Mouse (Mus musculus) MEL (cell line): Measurements from ENCODE around the gene Suox. TPM values are rescaled to one million over a fixed set of nuclear protein-coding genes. Genes with fewer than 3 reads are reported as not detected.

Experiments
- DNase-seq: peaks from one replicate; pipeline ENCODE4 v3.0.0; 2011; ENCODE audit warnings: low read depth, low spot score
- H3K27ac ChIP-seq: 2 replicates; pipeline ENCODE4 v1.5.1; 2012; ENCODE audit warnings: low read depth, mild to moderate bottlenecking, control low read depth, low read length, moderate library complexity; ENCODE audit not compliant: control insufficient read depth
- H3K27me3 ChIP-seq, 2 experiments: fragments of 150-350 bp in 1 of 2; sonication (generic) in 1 of 2; 2 replicates each; pipeline ENCODE4 v1.6.1; 2012; ENCODE audit warnings: low read length in 2 of 2, mild to moderate bottlenecking in 2 of 2, improper control_type of control experiment in 1 of 2, moderate library complexity in 1 of 2; ENCODE audit not compliant: insufficient read depth in 2 of 2, control insufficient read depth in 1 of 2
- H3K36me3 ChIP-seq, 2 experiments: 2 replicates each; pipeline ENCODE4 v1.6.1; 2012 to 2014; ENCODE audit warnings: low read length in 2 of 2, improper control_type of control experiment in 1 of 2, inconsistent platforms in 1 of 2, mild to moderate bottlenecking in 1 of 2; ENCODE audit not compliant: insufficient read depth in 2 of 2, control insufficient read depth in 1 of 2
- H3K4me1 ChIP-seq, 2 experiments: fragments of 150-350 bp in 1 of 2; sonication (generic) in 1 of 2; 2 replicates each; pipeline ENCODE4 v1.6.1; 2012; ENCODE audit warnings: low read length in 2 of 2, improper control_type of control experiment in 1 of 2, mild to moderate bottlenecking in 1 of 2; ENCODE audit not compliant: insufficient read depth in 2 of 2, control insufficient read depth in 1 of 2
- H3K4me3 ChIP-seq, 2 experiments: fragments of 150-350 bp in 1 of 2; sonication (generic) in 1 of 2; 2 replicates each; pipeline ENCODE4 v1.5.1; 2012; ENCODE audit warnings: low read depth in 2 of 2, low read length in 2 of 2, mild to moderate bottlenecking in 2 of 2, moderate library complexity in 2 of 2, control low read depth in 1 of 2, improper control_type of control experiment in 1 of 2; ENCODE audit not compliant: control insufficient read depth in 1 of 2, insufficient read depth in 1 of 2
- H3K79me2 ChIP-seq: 2 replicates; pipeline ENCODE4 v1.6.1; 2012; ENCODE audit warnings: mild to moderate bottlenecking, low read length, moderate library complexity; ENCODE audit not compliant: control insufficient read depth, poor library complexity, insufficient read depth
- H3K9ac ChIP-seq: 2 replicates; pipeline ENCODE4 v1.6.1; 2012; ENCODE audit warnings: low read depth, mild to moderate bottlenecking, control low read depth, low read length, moderate library complexity; ENCODE audit not compliant: control insufficient read depth, poor library complexity, severe bottlenecking
- H3K9me3 ChIP-seq: fragments of 150-350 bp; sonication (generic); replicated peaks from 2 replicates; pipeline ENCODE4 v1.6.1; 2012; ENCODE audit warnings: mild to moderate bottlenecking, low read length, improper control_type of control experiment, moderate library complexity; ENCODE audit not compliant: insufficient read depth
- CHD2 ChIP-seq: IDR thresholded peaks from 2 replicates; pipeline ENCODE4 v1.6.1; 2011; ENCODE audit warnings: low read length, improper control_type of control experiment
- CTCF ChIP-seq, 3 experiments: IDR thresholded peaks in 2 of 3; conservative IDR thresholded peaks in 1 of 3; 2 replicates each; pipeline ENCODE4 v1.5.1; 2011 to 2012; ENCODE audit warnings: low read length in 3 of 3, low read depth in 2 of 3, mild to moderate bottlenecking in 2 of 3, improper control_type of control experiment in 1 of 3, inconsistent platforms in 1 of 3, mixed read lengths in 1 of 3, moderate library complexity in 1 of 3; ENCODE audit not compliant: control insufficient read depth in 1 of 3, insufficient read depth in 1 of 3, poor library complexity in 1 of 3, severe bottlenecking in 1 of 3
- ELF1 ChIP-seq: IDR thresholded peaks from 2 replicates; pipeline ENCODE4 v1.6.1; 2014; ENCODE audit warnings: low read depth, mild to moderate bottlenecking, inconsistent platforms, low read length, improper control_type of control experiment, moderate library complexity
- EP300 ChIP-seq, 2 experiments: IDR thresholded peaks; 2 replicates each; pipeline ENCODE4 v1.6.1; 2011; ENCODE audit warnings: improper control_type of control experiment in 2 of 2, low read length in 2 of 2, low read depth in 1 of 2, mild to moderate bottlenecking in 1 of 2
- ETS1 ChIP-seq: IDR thresholded peaks from 2 replicates; pipeline ENCODE4 v1.6.1; 2012; ENCODE audit warnings: low read depth, mild to moderate bottlenecking, inconsistent platforms, low read length, improper control_type of control experiment, moderate library complexity
- GATA1 ChIP-seq: IDR thresholded peaks from 2 replicates; pipeline ENCODE4 v1.6.1; 2011; ENCODE audit warnings: low read depth, low read length, improper control_type of control experiment
- HCFC1 ChIP-seq: IDR thresholded peaks from 2 replicates; pipeline ENCODE4 v1.6.1; 2012; ENCODE audit warnings: low read depth, mild to moderate bottlenecking, inconsistent platforms, low read length, improper control_type of control experiment, moderate library complexity
- KAT2A ChIP-seq: conservative IDR thresholded peaks from 2 replicates; pipeline ENCODE4 v1.6.1; 2012; ENCODE audit warnings: low read depth, low read length, improper control_type of control experiment, inconsistent platforms
- MAX ChIP-seq: IDR thresholded peaks from 2 replicates; pipeline ENCODE4 v1.6.1; 2011; ENCODE audit warnings: low read length, improper control_type of control experiment
- MAZ ChIP-seq: IDR thresholded peaks from 2 replicates; pipeline ENCODE4 v1.6.1; 2012; ENCODE audit warnings: low read depth, mild to moderate bottlenecking, inconsistent platforms, low read length, improper control_type of control experiment
- MEF2A ChIP-seq: IDR thresholded peaks from 2 replicates; pipeline ENCODE4 v1.6.1; 2014; ENCODE audit warnings: low read depth, mild to moderate bottlenecking, inconsistent platforms, low read length, improper control_type of control experiment; ENCODE audit not compliant: poor library complexity, insufficient replicate concordance, severe bottlenecking; ENCODE audit errors: extremely low read depth
- MXI1 ChIP-seq: IDR thresholded peaks from 2 replicates; pipeline ENCODE4 v1.6.1; 2011; ENCODE audit warnings: mild to moderate bottlenecking, low read depth, low read length, improper control_type of control experiment
- MYB ChIP-seq: IDR thresholded peaks from 2 replicates; pipeline ENCODE4 v1.6.1; 2011; ENCODE audit warnings: mild to moderate bottlenecking, low read depth, low read length, improper control_type of control experiment
- MYC ChIP-seq: IDR thresholded peaks from 2 replicates; pipeline ENCODE4 v1.6.1; 2011; ENCODE audit warnings: low read depth, mild to moderate bottlenecking, low read length, improper control_type of control experiment, moderate library complexity
- NELFE ChIP-seq: IDR thresholded peaks from 2 replicates; pipeline ENCODE4 v1.6.1; 2011; ENCODE audit warnings: low read depth, low read length, improper control_type of control experiment
- NRF1 ChIP-seq: IDR thresholded peaks from 2 replicates; pipeline ENCODE4 v1.6.1; 2014; ENCODE audit warnings: low read depth, mild to moderate bottlenecking, inconsistent platforms, low read length, improper control_type of control experiment, moderate library complexity; ENCODE audit not compliant: poor library complexity, insufficient read depth, severe bottlenecking
- POLR2A ChIP-seq, 2 experiments: IDR thresholded peaks; 2 replicates each; pipeline ENCODE4 v1.6.1; 2011 to 2012; ENCODE audit warnings: low read length in 2 of 2, mild to moderate bottlenecking in 2 of 2, control low read depth in 1 of 2, improper control_type of control experiment in 1 of 2, low read depth in 1 of 2, moderate library complexity in 1 of 2; ENCODE audit not compliant: control insufficient read depth in 1 of 2, insufficient read depth in 1 of 2, poor library complexity in 1 of 2
- POLR2AphosphoS5 ChIP-seq: IDR thresholded peaks from 2 replicates; pipeline ENCODE4 v1.6.1; 2012; ENCODE audit warnings: low read depth, borderline replicate concordance, mild to moderate bottlenecking, inconsistent platforms, low read length, moderate library complexity, mixed read lengths
- RAD21 ChIP-seq: IDR thresholded peaks from 2 replicates; pipeline ENCODE4 v1.6.1; 2011; ENCODE audit warnings: mild to moderate bottlenecking, low read depth, low read length, improper control_type of control experiment
- RCOR1 ChIP-seq: IDR thresholded peaks from 2 replicates; pipeline ENCODE4 v1.6.1; 2012; ENCODE audit warnings: low read depth, mild to moderate bottlenecking, inconsistent platforms, low read length, improper control_type of control experiment
- SIN3A ChIP-seq: IDR thresholded peaks from 2 replicates; pipeline ENCODE4 v1.6.1; 2012; ENCODE audit warnings: low read length, improper control_type of control experiment, inconsistent platforms
- SMC3 ChIP-seq: IDR thresholded peaks from 2 replicates; pipeline ENCODE4 v1.6.1; 2011; ENCODE audit warnings: low read depth, low read length, improper control_type of control experiment
- TAL1 ChIP-seq: IDR thresholded peaks from 2 replicates; pipeline ENCODE4 v1.6.1; 2012; ENCODE audit warnings: mild to moderate bottlenecking, inconsistent platforms, low read length, moderate library complexity, mixed read lengths
- TBP ChIP-seq: IDR thresholded peaks from 2 replicates; pipeline ENCODE4 v1.8.0; 2011; ENCODE audit warnings: low read depth, low read length, improper control_type of control experiment
- USF1 ChIP-seq: IDR thresholded peaks from 2 replicates; pipeline ENCODE4 v1.6.1; 2014; ENCODE audit warnings: low read depth, mild to moderate bottlenecking, inconsistent platforms, low read length, improper control_type of control experiment, moderate library complexity
- ZC3H11A ChIP-seq: IDR thresholded peaks from 2 replicates; pipeline ENCODE4 v1.6.1; 2012; ENCODE audit warnings: low read depth, mild to moderate bottlenecking, inconsistent platforms, low read length, improper control_type of control experiment
- ZKSCAN1 ChIP-seq: IDR thresholded peaks from 2 replicates; pipeline ENCODE4 v1.6.1; 2012; ENCODE audit warnings: low read depth, mild to moderate bottlenecking, inconsistent platforms, low read length, improper control_type of control experiment, moderate library complexity
- ZMIZ1 ChIP-seq: IDR thresholded peaks from 2 replicates; pipeline ENCODE4 v1.6.1; 2012; ENCODE audit warnings: low read depth, mild to moderate bottlenecking, inconsistent platforms, low read length, improper control_type of control experiment, moderate library complexity
- ZNF384 ChIP-seq: IDR thresholded peaks from 2 replicates; pipeline ENCODE4 v1.6.1; 2012; ENCODE audit warnings: low read depth, mild to moderate bottlenecking, inconsistent platforms, low read length, improper control_type of control experiment
- polyA plus RNA-seq, 2 experiments: library from polyadenylated mRNA; stranded (reverse) in 1 of 2; unstranded in 1 of 2; fragments of >175 nt in 1 of 2; fragments of >200 nt in 1 of 2; gene quantifications; 2 replicates each; pipeline versions ENCODE4 v1.2.1 to v1.2.4; 2012; ENCODE audit warnings: low replicate concordance in 2 of 2, low read depth in 1 of 2; ENCODE audit not compliant: insufficient read length in 2 of 2, insufficient read depth in 1 of 2, missing spikeins in 1 of 2
- total RNA-seq: library from RNA; depleted of rRNA; stranded (reverse); fragments of 300-350 nt; gene quantifications from 2 replicates; pipeline ENCODE4 v1.2.3, GENCODE M21; 2012; rRNA removed

The Suox gene
- total RNA-seq (4.7 and 4.9 TPM in 2 replicates), polyA plus RNA-seq (1 to 10 TPM in 1 of 2 experiments, not detected in 1; 7.2 TPM)

- H3K9ac ChIP-seq, result peak within 1 kb of the TSS; percentile 63
- H3K27me3 ChIP-seq, result no peaks in the 10 kb centered on the region
- TF ChIP-seq MXI1, result peak; percentile 57; the same call in 1 of the 2 replicates
- peak; percentile 52; the same call in 1 of the 2 replicates for TF ChIP-seq MAZ
- TF ChIP-seq GATA1, result no peak
- TF ChIP-seq CTCF (IDR thresholded peaks at IDR 0.05 in 2 of 3, conservative IDR thresholded peaks at IDR 0.05 in 1 of 3; ENCODE audit: control insufficient read depth in 1 of 3, insufficient read depth in 1 of 3, low read depth in 2 of 3, low read length in 3 of 3, poor library complexity in 1 of 3, severe bottlenecking in 1 of 3), result no peak
- TF ChIP-seq MAX, result no peak; the same call in 1 of the 2 replicates
- no peak for TF ChIP-seq ZC3H11A
- no peak for TF ChIP-seq MYC
- TF ChIP-seq TBP, result no peak
- TF ChIP-seq RCOR1, result no peak
- peak; percentile 66 for TF ChIP-seq HCFC1
- TF ChIP-seq ZMIZ1, result peak; percentile 46; the same call in 1 of the 2 replicates
- TF ChIP-seq ZKSCAN1, result no peak
- 0 out of 2 replicates have a peak, but pooled peaks have one; percentile 6 for TF ChIP-seq NRF1
- TF ChIP-seq ETS1, result 0 out of 2 replicates have a peak, but pooled peaks have one; percentile 29
- TF ChIP-seq EP300 (IDR thresholded peaks at IDR 0.05; ENCODE audit: low read depth in 1 of 2, low read length in 2 of 2), result no peak
- TF ChIP-seq MYB, result no peak
- TF ChIP-seq NELFE, result peak; percentile 53; the same call in 1 of the 2 replicates
- TF ChIP-seq ELF1, result 0 out of 2 replicates have a peak, but pooled peaks have one; percentile 8
- no peak for TF ChIP-seq POLR2AphosphoS5
- 0 out of 2 replicates have a peak, but pooled peaks have one; percentile 1 for TF ChIP-seq SMC3
- no peak for TF ChIP-seq ZNF384
- TF ChIP-seq MEF2A, result no peak
- no peak for TF ChIP-seq CHD2
- peak; percentile 31 to 49; a peak in 1 of 4 replicates for TF ChIP-seq POLR2A (IDR thresholded peaks at IDR 0.05; ENCODE audit: control insufficient read depth in 1 of 2, insufficient read depth in 1 of 2, low read depth in 1 of 2, low read length in 2 of 2, poor library complexity in 1 of 2)
- TF ChIP-seq SIN3A, result peak; percentile 69
- no peak for TF ChIP-seq TAL1
- TF ChIP-seq KAT2A, result no peak
- no peak for TF ChIP-seq RAD21
- TF ChIP-seq USF1, result no peak
- peak within 1 kb of the TSS; percentile 67 to 92 for H3K4me3 ChIP-seq
- no peaks in the 10 kb centered on the region; a peak in 1 of 4 replicates for H3K36me3 ChIP-seq
- H3K4me1 ChIP-seq, result peaks cover 0 to 2% of the 10 kb centered on the region in 2 experiments; a peak in 1 of 4 replicates
- H3K27ac ChIP-seq, result no peak within 1 kb of the TSS; the same call in 1 of the 2 replicates
- no peaks in the 10 kb centered on the region for H3K9me3 ChIP-seq
- H3K79me2 ChIP-seq, result no peaks in the 10 kb centered on the region
- DNase-seq, result peak; percentile 92
These were observed at the start of gene Suox for GRCm38 (mm10) chr10:128673763-128674468. Suox (minus strand) TSS chr10:128674073.
